Mouse (Mus musculus): ENCODE data around the gene B630019K06Rik.
"Not testable (repeated sequence)": the region's sequence is repeated elsewhere in the genome, so short reads cannot be mapped to it uniquely, and the experiment has no call there.

Gene B630019K06Rik

DNA sequence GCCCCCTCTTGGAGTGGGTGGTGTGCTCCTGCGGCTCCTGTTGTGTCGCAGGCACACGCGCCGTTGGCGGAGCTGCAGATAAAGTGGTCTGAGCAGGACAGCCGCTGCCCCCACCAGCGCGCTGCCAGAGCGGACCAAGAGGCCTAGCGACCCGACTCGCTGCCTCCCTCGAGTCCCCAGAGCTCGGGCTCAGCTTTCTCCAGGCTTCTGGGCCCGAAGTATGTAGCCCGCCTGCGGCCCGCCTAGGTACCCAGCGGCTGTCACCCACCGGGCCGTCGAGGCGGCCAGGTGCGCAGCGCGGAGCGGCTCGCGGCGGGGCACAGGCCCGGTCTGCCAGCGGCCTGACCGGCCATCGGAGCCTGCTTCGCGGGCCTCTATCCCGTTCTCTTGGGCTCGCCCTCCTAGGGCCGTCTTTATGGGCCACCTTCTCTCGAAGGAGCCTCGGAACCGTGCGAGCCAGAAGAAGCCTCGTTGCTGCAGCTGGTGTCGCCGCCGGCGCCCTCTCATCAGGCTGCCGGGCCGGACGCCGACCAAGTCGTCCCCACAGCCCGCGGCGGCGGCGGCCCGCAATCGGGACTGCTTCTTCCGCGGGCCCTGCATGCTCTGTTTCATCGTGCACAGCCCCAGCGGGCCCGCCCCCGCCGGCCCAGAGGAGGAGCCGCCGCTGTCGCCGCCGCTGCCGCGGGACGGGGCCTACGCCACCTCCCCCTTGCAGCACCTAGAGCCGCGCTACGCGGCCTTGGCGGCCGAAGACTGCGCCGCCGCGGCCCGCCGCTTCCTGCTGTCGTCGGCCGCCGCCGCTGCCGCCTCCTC is at the start of gene B630019K06Rik:
TSS of gene B630019K06Rik (plus strand) at position 40 of the 813 bp plus-strand sequence.
- DNase-seq (ENCODE audit: low spot score in 2 of 2): peak; percentile 60 to 73

DNA sequence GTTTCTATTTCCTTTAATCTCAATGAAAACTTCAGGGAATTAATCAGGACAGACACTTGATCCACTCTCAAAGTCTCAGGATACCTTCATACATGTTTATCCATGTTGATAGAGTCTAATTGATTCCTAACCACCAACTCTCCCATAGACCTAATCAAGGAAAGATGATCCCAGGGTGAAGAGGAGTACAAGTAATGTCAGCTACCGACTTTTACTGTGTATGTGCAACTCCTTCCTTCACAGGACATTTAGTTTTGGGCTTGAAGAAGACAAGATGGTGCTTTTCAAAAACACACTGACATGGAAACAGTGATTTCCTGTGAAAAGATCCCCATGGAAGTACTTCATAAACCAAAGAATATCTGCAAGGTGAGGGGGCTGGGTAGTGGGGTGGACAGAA is 48.5 kb upstream of the B630019K06Rik start, which contains the start of gene Gm6592:
TSS of gene Gm6592 (plus strand) at position 301 of the 400 bp plus-strand sequence.
- no peak for DNase-seq (ENCODE audit: low spot score in 2 of 2)

DNA sequence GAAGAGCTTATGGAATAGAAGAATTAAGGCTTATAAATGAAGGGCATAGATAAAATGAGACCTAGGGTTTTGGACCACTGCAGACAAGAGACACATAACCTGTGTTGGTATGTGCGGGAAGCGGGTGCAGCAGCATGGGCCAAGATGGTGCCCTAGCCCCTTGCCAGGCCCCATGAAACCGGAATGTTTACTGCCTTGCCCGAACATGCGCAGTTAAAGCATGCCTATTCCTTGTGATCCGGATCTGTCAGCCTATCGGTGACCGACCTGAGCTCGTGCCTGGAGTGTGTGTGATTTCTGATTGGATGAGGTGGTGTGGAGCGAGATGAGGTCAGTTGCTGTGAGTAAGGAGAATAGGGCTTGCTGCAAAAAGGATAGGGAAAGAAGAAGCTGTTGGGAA is 39.7 kb upstream of the B630019K06Rik start:
- no peak for DNase-seq (ENCODE audit: low spot score in 2 of 2)

DNA sequence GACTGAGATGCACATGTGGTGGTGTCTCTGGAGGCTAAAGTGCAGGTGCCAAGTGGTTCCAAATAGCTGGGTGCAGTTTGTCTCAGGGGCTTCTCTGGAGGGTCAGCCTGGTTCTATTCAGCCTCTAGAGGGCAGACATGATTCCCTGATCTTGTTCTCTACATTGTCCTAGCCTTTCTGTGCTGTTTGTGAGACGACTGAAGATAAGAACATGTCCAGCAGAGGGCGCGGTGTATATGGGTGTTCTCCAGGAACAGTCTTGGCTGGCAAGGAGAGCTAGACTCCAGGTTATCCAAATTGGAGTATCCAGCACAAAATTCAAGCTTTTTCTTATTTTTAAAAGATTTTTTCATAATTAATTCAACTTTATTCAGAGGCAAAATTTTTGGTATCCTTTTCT is 27.9 kb upstream of the B630019K06Rik start:
- peak; percentile 73 to 78 for DNase-seq (ENCODE audit: low spot score in 2 of 2)

DNA sequence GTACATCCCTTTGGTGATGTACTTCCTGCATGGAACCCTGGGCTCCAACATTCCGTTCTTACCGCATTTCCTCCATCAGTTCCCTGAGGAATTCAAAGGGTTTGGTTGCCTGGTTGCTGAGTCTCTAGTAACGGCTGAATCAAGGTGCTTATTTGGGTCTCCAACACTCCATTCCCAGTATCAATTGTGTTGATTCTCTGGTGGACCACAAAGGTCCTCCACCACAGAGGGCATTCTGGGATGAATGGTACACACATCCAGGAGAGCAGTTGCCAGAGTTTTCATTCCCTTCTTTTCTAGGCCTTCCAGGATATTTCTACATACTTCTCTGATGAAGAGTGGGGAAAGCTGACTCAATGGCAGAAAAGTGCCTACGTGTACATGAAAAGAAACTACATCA is 18.2 kb upstream of the B630019K06Rik start, which contains the start of gene Gm5751:
TSS of gene Gm5751 (plus strand) at position 301 of the 400 bp plus-strand sequence.
- DNase-seq (ENCODE audit: low spot score in 2 of 2): not testable (repeated sequence)

- no peak for DNase-seq (ENCODE audit: low spot score in 2 of 2)
Measured at GRCm38 (mm10) chrX:8884336-8884735, 7.8 kb upstream of the B630019K06Rik start.

DNA sequence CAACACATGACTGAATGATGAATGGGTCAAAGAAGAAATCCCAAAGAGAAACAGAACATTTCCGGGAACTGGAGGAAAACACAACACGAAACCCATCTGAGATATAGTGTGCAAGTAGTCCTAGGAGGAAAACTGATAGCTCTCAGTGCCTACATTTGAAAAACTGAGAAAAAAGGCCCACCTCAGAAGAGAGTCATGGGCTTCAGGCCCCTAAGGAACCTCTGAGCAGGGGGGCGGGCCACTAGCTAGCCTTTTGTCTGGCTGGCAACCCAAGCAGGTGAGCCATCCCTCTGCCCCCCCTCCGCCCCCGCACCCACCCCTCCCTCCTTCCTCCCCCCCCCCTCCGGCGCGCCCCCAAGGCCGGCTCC is 223 bp upstream of the B630019K06Rik start:
- DNase-seq (ENCODE audit: low spot score in 2 of 2): peak in 1 of 2 experiments; percentile 23

GRCm38 (mm10) chrX:8893182-8893651 is 1.0 kb downstream of the B630019K06Rik start:
- DNase-seq (ENCODE audit: low spot score in 2 of 2): peak; percentile 33 to 35

GRCm38 (mm10) chrX:8900823-8901222 is 8.6 kb downstream of the B630019K06Rik start:
- DNase-seq (ENCODE audit: low spot score in 2 of 2): no peak

- no peak for DNase-seq (ENCODE audit: low spot score in 2 of 2)
Measured at GRCm38 (mm10) chrX:8901906-8902472, 9.8 kb downstream of the B630019K06Rik start.

DNA sequence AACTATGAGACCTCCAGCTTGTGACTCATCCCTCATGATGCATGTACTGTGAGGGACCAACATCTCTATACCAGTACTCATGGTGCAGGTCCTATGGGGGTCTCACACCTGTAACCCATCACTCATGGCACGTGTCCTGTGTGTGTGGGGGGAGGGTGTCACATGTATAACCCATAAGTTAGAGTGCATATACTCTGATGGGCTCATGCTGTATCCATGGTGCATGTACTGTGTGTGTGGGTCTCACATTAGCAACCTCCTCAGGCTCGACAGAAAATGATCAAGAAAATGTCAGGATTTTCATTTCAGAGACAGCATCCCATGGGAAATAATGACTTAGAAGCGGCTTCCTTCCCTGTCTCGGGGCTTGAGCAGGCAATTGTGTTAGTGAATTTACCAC is 28.9 kb downstream of the B630019K06Rik start:
- DNase-seq (ENCODE audit: low spot score in 2 of 2): no peak

DNA sequence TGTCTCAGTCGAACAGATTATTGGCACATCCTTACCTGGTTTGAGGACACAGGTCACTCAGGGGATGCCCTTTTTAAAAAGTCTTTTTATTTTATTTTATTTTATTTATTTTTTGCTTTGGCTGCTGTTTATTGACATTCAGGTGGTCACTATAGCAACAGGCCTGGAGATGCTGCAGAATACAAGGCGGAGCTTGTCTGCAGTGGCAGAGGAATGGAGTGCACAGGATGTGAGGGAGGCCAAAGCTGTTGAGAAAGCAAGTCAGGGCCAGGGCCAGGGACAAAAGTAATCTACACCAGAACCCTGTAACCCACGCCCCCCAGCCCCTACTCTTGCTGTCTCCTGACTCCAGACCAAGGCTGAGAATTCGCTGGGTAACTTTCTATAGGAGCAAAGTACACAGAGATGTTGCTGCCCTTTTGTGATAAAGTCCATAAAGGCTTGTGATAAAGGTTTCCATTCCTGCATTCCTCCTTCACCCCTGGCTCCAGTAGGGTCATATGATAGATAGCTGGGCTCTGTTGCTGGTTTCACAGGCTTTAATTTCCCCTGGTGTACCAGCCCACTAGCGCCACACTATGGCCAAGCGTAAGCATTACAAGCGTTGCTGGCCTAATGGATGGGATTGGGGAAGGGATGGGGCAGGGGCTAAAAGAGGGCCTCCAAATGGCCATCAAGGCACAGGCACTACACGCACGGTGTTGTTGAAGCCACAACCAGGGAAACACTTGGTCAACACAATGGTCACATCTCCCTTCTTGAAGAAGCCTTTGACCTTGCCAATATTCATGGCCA is 29.8 kb downstream of the B630019K06Rik start:
- peak in 1 of 2 experiments; percentile 23 for DNase-seq (ENCODE audit: low spot score in 2 of 2)

- no peak for DNase-seq (ENCODE audit: low spot score in 2 of 2)
Measured at GRCm38 (mm10) chrX:8927308-8927707, 35.1 kb downstream of the B630019K06Rik start.

DNA sequence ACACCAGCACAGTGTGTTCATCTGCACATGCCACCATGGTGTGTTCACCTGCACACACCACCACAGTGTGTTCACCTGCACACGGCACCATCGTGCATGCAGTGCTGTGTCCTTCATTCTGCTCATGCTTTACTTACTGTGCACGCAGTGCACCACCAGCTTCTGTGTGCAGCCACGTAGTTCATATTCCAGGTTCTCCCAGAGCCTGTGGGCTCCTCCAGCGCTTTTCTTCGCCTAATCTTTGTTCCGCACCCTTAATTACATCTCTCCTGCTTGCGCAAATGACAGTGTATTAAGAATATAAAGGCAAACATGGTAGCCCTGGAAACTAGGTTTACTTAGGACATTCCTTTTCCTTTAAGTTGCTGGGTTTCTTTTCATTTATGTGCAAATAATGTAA is 51.9 kb downstream of the B630019K06Rik start:
- no peak for DNase-seq (ENCODE audit: low spot score in 2 of 2)

Data from right cerebral cortex, postnatal 10 days (tissue).